Mouse (Mus musculus) forebrain, postnatal 0 days (tissue): ENCODE measurements at regions not wholly inside any gene's neighbourhood (a gene's known extent, or its start where the extent isn't known, plus 50 kb on each side); places are given as distances from the start of the nearest gene placed in this dataset.

ENCODE experiments used
- ATAC-seq: fragments of 200-750 bp; cut with Nextera tagmentation; 2 replicates; pipeline ENCODE4 v1.8.0; 2017; ENCODE audit warnings: mild to moderate bottlenecking, moderate library complexity
- DNase-seq: peaks from one replicate; pipeline ENCODE4 v3.0.0-alpha.2; 2015
- H3K27ac ChIP-seq: fragments of 300-500 bp; sonication (generic); 2 replicates; pipeline ENCODE4 v1.5.1; 2014; ENCODE audit warnings: low read depth, mild to moderate bottlenecking, antibody characterized with exemption, low read length, moderate library complexity, mixed read lengths
- H3K27me3 ChIP-seq: fragments of 300-500 bp; sonication (generic); 2 replicates; pipeline ENCODE4 v1.6.1; 2014; ENCODE audit warnings: mild to moderate bottlenecking, low read length, mixed read lengths; ENCODE audit not compliant: insufficient read depth
- H3K36me3 ChIP-seq: fragments of 300-500 bp; sonication (generic); 2 replicates; pipeline ENCODE4 v1.6.1; 2014; ENCODE audit warnings: mild to moderate bottlenecking, moderate library complexity; ENCODE audit not compliant: insufficient read depth
- H3K4me1 ChIP-seq: fragments of 300-500 bp; sonication (generic); 2 replicates; pipeline ENCODE4 v1.6.1; 2014; ENCODE audit warnings: antibody characterized with exemption; ENCODE audit not compliant: insufficient read depth
- H3K4me2 ChIP-seq: fragments of 300-500 bp; sonication (generic); 2 replicates; pipeline ENCODE4 v1.6.1; 2014; ENCODE audit warnings: low read depth, mild to moderate bottlenecking, moderate library complexity
- H3K4me3 ChIP-seq: fragments of 300-500 bp; sonication (generic); 2 replicates; pipeline ENCODE4 v1.5.1; 2014; ENCODE audit warnings: low read depth, low read length, mixed read lengths
- H3K9ac ChIP-seq: fragments of 300-500 bp; sonication (generic); 2 replicates; pipeline ENCODE4 v1.6.1; 2014; ENCODE audit warnings: mild to moderate bottlenecking
- H3K9me3 ChIP-seq: fragments of 300-500 bp; sonication (generic); 2 replicates; pipeline ENCODE4 v1.6.1; 2016; ENCODE audit warnings: low read length
- CTCF ChIP-seq: sonication (generic); IDR thresholded peaks from 2 replicates; pipeline ENCODE4 v1.5.1; 2016; ENCODE audit warnings: antibody characterized with exemption, control low read depth, low read depth
- WGBS: fragments of 180-500 bp; shearing (Covaris S2); extraction: QIAGEN DNeasy Blood & Tissue Kit; methylation state at CpG from one replicate; pipeline ENCODE4 v1.1.7; 2014; 5-methylcytosine and 5-hydroxymethylcytosine counted together

DNA sequence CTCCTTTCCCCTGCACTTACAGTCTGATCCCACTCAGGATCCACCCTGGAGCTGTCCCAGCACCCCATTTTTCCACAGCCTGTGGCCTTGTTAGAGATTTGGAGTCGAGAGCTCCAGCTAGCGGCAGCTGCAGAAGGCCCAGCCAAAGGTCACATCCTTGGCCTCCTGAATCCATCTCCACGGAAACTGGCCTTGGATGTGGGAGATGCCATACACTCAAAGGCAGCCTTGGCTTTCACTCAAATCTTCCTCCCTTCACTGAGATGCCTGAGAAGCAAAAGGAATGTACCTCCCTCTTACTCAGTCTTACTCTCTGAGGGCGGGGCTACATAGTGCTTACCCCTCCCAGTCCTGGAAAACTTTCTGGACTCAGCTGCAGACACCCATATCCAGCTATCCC, 56.2 kb upstream of the Ky start:
- no peaks in the 10 kb centered on the region for H3K4me1 ChIP-seq
- H3K4me2 ChIP-seq: no peak overlapping the region
- no peak for TF ChIP-seq CTCF
- H3K9ac ChIP-seq: no peak overlapping the region
- DNase-seq (no peak), ATAC-seq (no peak)
- WGBS: 57% methylated on average over 4 of the region's 4 CpGs
- H3K4me3 ChIP-seq: no peak overlapping the region
- no peaks in the 10 kb centered on the region for H3K9me3 ChIP-seq
- H3K27me3 ChIP-seq: no peaks in the 10 kb centered on the region
- H3K36me3 ChIP-seq: no peaks in the 10 kb centered on the region
- no peak overlapping the region for H3K27ac ChIP-seq

DNA sequence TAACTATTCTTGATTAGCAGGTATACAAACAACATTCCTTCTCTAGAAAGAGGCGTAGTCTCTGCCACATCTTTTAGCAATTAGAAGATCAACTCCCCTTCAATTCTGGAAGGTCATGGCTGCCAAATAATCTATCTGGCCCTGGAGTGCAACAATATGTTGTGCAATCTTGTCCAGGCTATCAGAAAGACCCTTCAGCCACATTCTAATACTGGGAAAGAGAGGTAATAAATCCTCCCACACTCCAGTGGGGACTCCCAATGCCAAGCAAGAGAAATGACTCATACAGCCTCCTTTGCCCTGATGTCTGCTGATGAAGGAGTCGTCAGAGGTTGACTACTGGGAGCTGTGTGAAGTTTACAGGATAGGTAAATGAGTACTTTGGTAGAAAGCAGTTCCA, 59.5 kb upstream of the Ky start:
- Histone ChIP-seq H3K27ac (no peak overlapping the region), H3K9me3 (no peaks in the 10 kb centered on the region), H3K4me2 (no peak overlapping the region), H3K4me1 (no peaks in the 10 kb centered on the region), H3K27me3 (no peaks in the 10 kb centered on the region), H3K36me3 (no peaks in the 10 kb centered on the region), H3K4me3 (no peak overlapping the region), H3K9ac (no peak overlapping the region)
- WGBS: 85% methylated on average over 2 of the region's 2 CpGs
- ATAC-seq (no peak), DNase-seq (no peak)
- no peak for TF ChIP-seq CTCF

DNA sequence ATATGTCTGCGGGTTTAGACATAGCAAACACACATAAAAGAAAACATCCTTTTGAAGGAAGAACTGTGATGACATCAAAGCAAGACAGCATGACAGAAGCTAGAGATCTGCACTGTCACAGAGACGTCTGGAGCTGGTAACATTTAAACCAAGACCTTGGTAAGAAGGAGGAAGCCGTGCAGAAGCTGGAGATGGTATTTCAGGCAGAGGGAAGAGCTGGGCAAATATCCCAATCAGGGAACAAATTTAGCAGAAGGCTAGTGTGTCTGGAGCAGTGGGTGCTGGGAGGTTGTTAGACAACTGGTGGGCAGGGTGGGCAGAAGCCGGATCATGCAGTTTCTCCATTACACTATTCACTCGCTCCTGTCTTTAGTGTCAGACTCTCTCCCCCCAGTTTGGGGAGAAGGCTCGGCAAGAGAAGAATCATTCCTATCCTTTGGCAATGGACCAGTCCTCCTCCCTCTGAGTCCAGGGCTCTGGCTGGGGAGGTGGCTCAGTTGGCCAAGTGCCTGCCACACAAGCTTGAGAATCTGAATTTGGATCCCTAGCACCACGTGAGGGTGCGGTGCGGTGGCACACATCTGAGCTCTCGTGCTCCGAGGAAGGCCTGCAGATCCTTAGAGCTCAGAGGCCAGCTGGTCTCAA, 63.2 kb upstream of the Ky start:
- TF ChIP-seq CTCF: no peak
- DNase-seq: no peak
- WGBS: 67% methylated on average over 11 of the region's 11 CpGs

DNA sequence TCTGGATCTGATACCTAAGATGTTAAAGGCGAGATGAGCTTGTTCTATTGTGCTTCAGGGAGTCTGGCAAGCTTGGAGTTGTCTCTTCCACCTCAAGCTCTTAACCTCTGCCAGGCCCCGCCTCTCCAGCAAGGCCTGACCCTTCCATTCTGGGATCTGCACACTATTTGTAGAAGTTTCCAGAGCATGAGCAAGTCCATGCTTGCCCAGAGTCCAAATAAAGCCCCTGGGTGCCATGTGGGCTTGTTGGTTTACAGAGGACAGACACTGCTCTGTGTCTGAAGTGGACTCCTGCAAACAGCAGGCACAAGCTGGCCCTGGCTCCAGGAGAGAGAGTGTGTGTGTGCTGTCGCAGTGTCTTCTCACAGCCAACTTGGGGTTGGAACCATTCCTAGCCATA, 67.9 kb upstream of the Ky start:
- Histone ChIP-seq H3K36me3 (no peaks in the 10 kb centered on the region), H3K27ac (no peak overlapping the region), H3K4me3 (no peak overlapping the region), H3K9ac (no peak overlapping the region), H3K27me3 (no peaks in the 10 kb centered on the region), H3K9me3 (no peaks in the 10 kb centered on the region), H3K4me2 (no peak overlapping the region), H3K4me1 (no peaks in the 10 kb centered on the region)
- ATAC-seq (no peak), DNase-seq (no peak)
- TF ChIP-seq CTCF: no peak
- 70% methylated on average over 3 of the region's 3 CpGs for WGBS

More for the DNA sequence above, 63.2 kb upstream of the Ky start:
- H3K4me2 ChIP-seq: no peak overlapping the region
- no peak for ATAC-seq
- no peaks in the 10 kb centered on the region for H3K27me3 ChIP-seq
- no peak overlapping the region for H3K27ac ChIP-seq
- H3K36me3 ChIP-seq: no peaks in the 10 kb centered on the region
- H3K4me3 ChIP-seq: no peak overlapping the region
- H3K9ac ChIP-seq: no peak overlapping the region
- H3K9me3 ChIP-seq: no peaks in the 10 kb centered on the region
- no peaks in the 10 kb centered on the region for H3K4me1 ChIP-seq

DNA sequence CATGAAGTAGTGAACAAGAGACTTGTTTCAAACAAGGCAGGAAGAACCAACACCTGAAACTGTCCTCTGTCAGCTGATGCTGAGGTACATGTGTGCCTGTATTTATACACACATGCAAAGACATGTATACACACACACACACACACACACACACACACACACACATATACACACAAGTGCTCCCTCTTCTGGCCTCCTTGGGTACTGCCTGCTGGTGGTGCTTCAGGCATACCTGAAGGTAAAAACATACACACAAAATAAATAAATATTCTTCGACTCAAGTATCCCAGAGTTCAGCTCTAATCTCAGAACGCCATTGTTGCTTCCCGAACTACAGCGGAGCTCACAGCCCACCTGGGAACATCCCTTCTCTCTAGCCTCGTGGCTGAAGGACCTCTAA, 69.2 kb upstream of the Ky start:
- no peak overlapping the region for H3K4me2 ChIP-seq
- no peak overlapping the region for H3K27ac ChIP-seq
- H3K4me3 ChIP-seq: no peak overlapping the region
- TF ChIP-seq CTCF: peak; percentile 47
- H3K36me3 ChIP-seq: no peaks in the 10 kb centered on the region
- ATAC-seq: no peak
- no peaks in the 10 kb centered on the region for H3K4me1 ChIP-seq
- H3K9ac ChIP-seq: no peak overlapping the region
- no peak for DNase-seq
- WGBS: 89% methylated on average over 5 of the region's 5 CpGs
- H3K9me3 ChIP-seq: no peaks in the 10 kb centered on the region
- H3K27me3 ChIP-seq: no peaks in the 10 kb centered on the region

DNA sequence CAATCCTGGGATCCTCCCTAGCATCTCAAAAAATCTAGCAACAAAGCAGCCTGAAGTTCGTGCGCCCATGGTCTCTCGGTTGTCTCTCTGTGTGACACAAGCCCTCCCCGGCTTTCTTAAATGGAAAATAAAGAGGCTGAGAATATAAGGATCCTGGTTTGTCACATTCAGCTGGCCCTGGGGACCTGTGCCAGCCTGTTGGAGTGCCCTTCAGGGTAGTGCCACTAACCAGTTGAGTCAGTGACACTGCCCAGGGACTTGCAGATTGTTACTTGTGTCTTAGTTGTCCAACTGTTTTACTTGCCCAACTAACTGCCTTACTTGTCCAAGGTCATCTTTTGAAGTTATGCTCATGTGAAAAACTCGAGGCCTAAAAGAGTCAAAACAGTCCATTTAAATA, 73.5 kb upstream of the Ephb1 start:
- Histone ChIP-seq H3K4me1 (peaks cover 13% of the 10 kb centered on the region), H3K27ac (no peak overlapping the region), H3K4me3 (no peak overlapping the region), H3K36me3 (no peaks in the 10 kb centered on the region), H3K27me3 (no peaks in the 10 kb centered on the region), H3K9ac (no peak overlapping the region), H3K4me2 (no peak overlapping the region), H3K9me3 (no peaks in the 10 kb centered on the region)
- no peak for ATAC-seq
- no peak for DNase-seq
- no peak for TF ChIP-seq CTCF
- WGBS: 84% methylated on average over 5 of the region's 5 CpGs

DNA sequence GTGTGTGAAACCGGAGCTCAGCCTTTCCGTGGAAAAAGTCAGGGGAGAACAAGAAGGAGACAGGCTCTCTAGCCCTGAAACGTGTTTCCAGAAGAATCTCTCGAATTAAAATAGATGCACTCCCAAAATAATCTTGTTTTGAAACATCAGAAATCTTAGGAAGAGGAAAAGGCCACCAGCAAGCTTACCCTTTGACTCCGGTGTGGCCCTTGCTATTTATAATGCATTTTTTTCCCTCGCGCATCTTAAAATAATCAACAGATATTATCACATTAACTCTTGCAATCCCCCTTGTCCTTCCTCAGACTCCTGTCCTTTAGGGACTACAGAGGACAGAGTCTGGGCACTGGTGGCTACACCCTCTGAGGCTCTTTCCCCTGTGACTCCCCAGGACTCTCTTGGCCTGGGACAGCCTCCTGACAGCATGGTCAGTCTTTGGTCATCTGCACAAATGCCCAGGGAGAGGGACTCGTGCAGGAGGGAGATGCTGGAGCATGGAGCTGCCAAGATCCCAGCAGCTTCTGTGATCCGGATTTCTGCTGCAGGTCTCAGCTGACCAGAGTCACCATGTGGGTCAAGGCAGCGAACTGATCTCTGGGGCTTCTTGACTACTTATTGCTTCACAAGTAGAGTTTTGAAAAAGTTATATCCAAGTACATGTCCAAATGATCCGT, 70.3 kb upstream of the Ephb1 start:
- Histone ChIP-seq H3K9me3 (no peaks in the 10 kb centered on the region), H3K4me3 (no peak overlapping the region), H3K4me1 (peaks cover 13% of the 10 kb centered on the region), H3K27ac (peak overlapping the region; percentile 42; the same call in 1 of the 2 replicates), H3K9ac (peak overlapping the region; percentile 29; the same call in 1 of the 2 replicates), H3K36me3 (no peaks in the 10 kb centered on the region), H3K27me3 (no peaks in the 10 kb centered on the region), H3K4me2 (peak overlapping the region; percentile 31; the same call in 1 of the 2 replicates)
- WGBS: 46% methylated on average over 11 of the region's 11 CpGs
- DNase-seq (no peak), ATAC-seq (no peak)
- no peak for TF ChIP-seq CTCF
